Mouse (Mus musculus) heart, embryonic 14.5 days (tissue): Measurements from ENCODE around the gene Ncbp2. TPM values are rescaled to one million over a fixed set of nuclear protein-coding genes. Genes with fewer than 3 reads are reported as not detected.

Source experiments
- ATAC-seq: fragments of 200-750 bp; cut with Nextera tagmentation; 2 replicates; pipeline ENCODE4 v1.8.0; 2017; ENCODE audit warnings: low read depth, moderate TSS enrichment; ENCODE audit not compliant: insufficient number of reproducible peaks, insufficient read depth, low FRiP score
- H3K27ac ChIP-seq, 2 experiments: fragments of 200-500 bp in 1 of 2; fragments of 300-500 bp in 1 of 2; sonication (generic) in 1 of 2; replicated peaks in 1 of 2; 2 replicates each; pipeline ENCODE4 v1.5.1; 2012 to 2014; ENCODE audit warnings: low read depth in 2 of 2, low read length in 2 of 2, control low read depth in 1 of 2, mild to moderate bottlenecking in 1 of 2, mixed read lengths in 1 of 2; ENCODE audit not compliant: control insufficient read depth in 1 of 2, insufficient read depth in 1 of 2
- H3K27me3 ChIP-seq: fragments of 300-500 bp; sonication (generic); 2 replicates; pipeline ENCODE4 v1.6.1; 2014; ENCODE audit warnings: mild to moderate bottlenecking, low read length, control low read depth; ENCODE audit not compliant: control insufficient read depth, insufficient read depth
- H3K36me3 ChIP-seq: fragments of 300-500 bp; sonication (generic); 2 replicates; pipeline ENCODE4 v1.6.1; 2014; ENCODE audit warnings: mild to moderate bottlenecking, control low read depth, low read length, mixed read lengths; ENCODE audit not compliant: control insufficient read depth, insufficient read depth
- H3K4me1 ChIP-seq, 2 experiments: fragments of 200-500 bp in 1 of 2; fragments of 300-500 bp in 1 of 2; sonication (generic) in 1 of 2; 2 replicates each; pipeline ENCODE4 v1.6.1; 2012 to 2014; ENCODE audit warnings: low read length in 2 of 2, control low read depth in 1 of 2, mixed read lengths in 1 of 2; ENCODE audit not compliant: control insufficient read depth in 2 of 2, insufficient read depth in 2 of 2
- H3K4me2 ChIP-seq: fragments of 300-500 bp; sonication (generic); 2 replicates; pipeline ENCODE4 v1.6.1; 2014; ENCODE audit warnings: mild to moderate bottlenecking, low read length
- H3K4me3 ChIP-seq, 2 experiments: fragments of 200-500 bp in 1 of 2; fragments of 300-500 bp in 1 of 2; sonication (generic) in 1 of 2; 2 replicates each; pipeline ENCODE4 v1.5.1; 2012 to 2014; ENCODE audit warnings: low read length in 2 of 2, mild to moderate bottlenecking in 2 of 2, control low read depth in 1 of 2, low read depth in 1 of 2, moderate library complexity in 1 of 2; ENCODE audit not compliant: control insufficient read depth in 1 of 2, insufficient read depth in 1 of 2
- H3K9ac ChIP-seq: fragments of 300-500 bp; sonication (generic); 2 replicates; pipeline ENCODE4 v1.6.1; 2014; ENCODE audit warnings: mild to moderate bottlenecking, low read length
- H3K9me3 ChIP-seq: fragments of 300-500 bp; sonication (generic); 2 replicates; pipeline ENCODE4 v1.6.1; 2016; ENCODE audit warnings: low read length, control low read depth; ENCODE audit not compliant: control insufficient read depth
- WGBS: fragments of 180-500 bp; shearing (Covaris S2); extraction: QIAGEN DNeasy Blood & Tissue Kit; methylation state at CpG from one replicate; pipeline ENCODE4 v1.1.7; 2014; 5-methylcytosine and 5-hydroxymethylcytosine counted together
- polyA plus RNA-seq: library from polyadenylated mRNA; unstranded; fragments of >200 nt; fragmentation: Nextera tagmentation; extraction: Ambion mirVana; gene quantifications from 2 replicates; pipeline ENCODE4 v1.2.1, GENCODE M21; 2014

The Ncbp2 gene
- polyA plus RNA-seq, 1 experiment from 2014 or later = 69.9 TPM

DNA sequence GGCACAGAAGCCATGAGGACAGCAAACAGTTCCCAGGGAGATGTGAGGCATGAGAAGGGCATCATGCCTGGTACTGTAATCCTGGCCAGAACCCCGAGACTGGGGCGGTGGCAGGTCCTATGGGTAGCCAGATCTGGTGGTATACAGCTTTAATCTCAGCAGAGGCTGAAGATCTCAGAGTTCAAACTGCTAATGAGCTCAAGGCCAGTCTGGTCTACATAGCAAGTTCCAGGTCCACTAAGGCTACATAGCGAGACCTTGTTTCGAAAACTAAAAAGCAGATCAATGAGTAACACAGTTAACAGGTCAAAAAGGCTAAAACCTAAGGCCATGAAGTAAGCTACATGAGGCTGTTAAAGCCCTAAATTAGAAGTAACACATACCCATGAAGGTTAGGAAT is 44.9 kb downstream of the Ncbp2 start:
- H3K4me3 ChIP-seq = no peak overlapping the region
- no peak overlapping the region for H3K9ac ChIP-seq
- no peaks in the 10 kb centered on the region for H3K27me3 ChIP-seq
- H3K4me1 ChIP-seq = no peaks in the 10 kb centered on the region
- H3K9me3 ChIP-seq = no peaks in the 10 kb centered on the region
- no peak for ATAC-seq
- 94% methylated on average over 4 of the region's 4 CpGs for WGBS
- no peak overlapping the region for H3K27ac ChIP-seq
- H3K36me3 ChIP-seq = peaks cover 21% of the 10 kb centered on the region
- H3K4me2 ChIP-seq = no peak overlapping the region

DNA sequence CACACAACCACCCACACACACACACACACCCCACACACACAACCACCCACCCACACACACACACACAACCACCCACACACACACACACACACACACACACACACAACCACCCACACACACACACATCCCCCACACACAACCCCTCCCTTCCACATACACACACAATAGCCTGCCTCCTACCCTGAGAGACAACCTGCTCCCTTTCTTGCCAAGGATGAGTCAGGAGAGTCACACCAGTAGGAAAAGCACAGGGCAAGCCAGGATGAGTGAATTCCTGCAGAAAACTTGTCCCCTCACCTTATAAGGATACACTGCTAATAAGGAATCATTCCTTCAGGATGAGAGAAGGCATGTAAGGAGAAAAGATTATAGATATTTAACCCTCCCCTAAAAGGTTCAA is 45.6 kb downstream of the Ncbp2 start:
- no peak overlapping the region for H3K4me2 ChIP-seq
- no peaks in the 10 kb centered on the region for H3K27me3 ChIP-seq

DNA sequence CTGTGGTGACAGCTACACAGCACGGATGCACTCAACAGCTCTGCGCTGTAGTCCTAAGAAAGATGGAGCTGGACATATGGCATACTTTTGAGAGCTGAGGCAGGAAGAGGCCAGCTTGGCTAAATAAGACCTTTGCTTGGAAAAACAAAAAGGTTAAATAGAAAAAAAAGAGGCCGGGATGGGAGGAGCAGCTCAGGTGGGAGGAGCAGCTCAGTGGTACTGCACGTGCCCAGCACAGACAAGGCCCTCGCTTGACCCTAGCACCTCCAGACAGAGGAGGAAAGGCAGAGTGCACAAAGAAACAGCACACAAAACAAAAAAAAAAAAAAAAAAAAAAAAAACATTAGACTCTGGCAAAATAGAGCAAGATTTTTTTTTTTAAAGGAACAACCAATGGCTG is 48.1 kb downstream of the Ncbp2 start:
- H3K9me3 ChIP-seq = no peaks in the 10 kb centered on the region
- ATAC-seq = no peak
- H3K27ac ChIP-seq = no peak overlapping the region
- H3K27me3 ChIP-seq = no peaks in the 10 kb centered on the region
- no peaks in the 10 kb centered on the region for H3K4me1 ChIP-seq
- H3K4me3 ChIP-seq = no peak overlapping the region
- H3K36me3 ChIP-seq = peaks cover 8% of the 10 kb centered on the region; the same call in 1 of the 2 replicates
- WGBS = 82% methylated on average over 5 of the region's 5 CpGs
- H3K9ac ChIP-seq = no peak overlapping the region
- no peak overlapping the region for H3K4me2 ChIP-seq

More for the DNA sequence above, 45.6 kb downstream of the Ncbp2 start:
- Histone ChIP-seq H3K36me3 (peaks cover 13% of the 10 kb centered on the region), H3K9ac (no peak overlapping the region), H3K9me3 (no peaks in the 10 kb centered on the region), H3K4me1 (no peaks in the 10 kb centered on the region), H3K4me3 (no peak overlapping the region), H3K27ac (no peak overlapping the region)
- ATAC-seq = no peak

DNA sequence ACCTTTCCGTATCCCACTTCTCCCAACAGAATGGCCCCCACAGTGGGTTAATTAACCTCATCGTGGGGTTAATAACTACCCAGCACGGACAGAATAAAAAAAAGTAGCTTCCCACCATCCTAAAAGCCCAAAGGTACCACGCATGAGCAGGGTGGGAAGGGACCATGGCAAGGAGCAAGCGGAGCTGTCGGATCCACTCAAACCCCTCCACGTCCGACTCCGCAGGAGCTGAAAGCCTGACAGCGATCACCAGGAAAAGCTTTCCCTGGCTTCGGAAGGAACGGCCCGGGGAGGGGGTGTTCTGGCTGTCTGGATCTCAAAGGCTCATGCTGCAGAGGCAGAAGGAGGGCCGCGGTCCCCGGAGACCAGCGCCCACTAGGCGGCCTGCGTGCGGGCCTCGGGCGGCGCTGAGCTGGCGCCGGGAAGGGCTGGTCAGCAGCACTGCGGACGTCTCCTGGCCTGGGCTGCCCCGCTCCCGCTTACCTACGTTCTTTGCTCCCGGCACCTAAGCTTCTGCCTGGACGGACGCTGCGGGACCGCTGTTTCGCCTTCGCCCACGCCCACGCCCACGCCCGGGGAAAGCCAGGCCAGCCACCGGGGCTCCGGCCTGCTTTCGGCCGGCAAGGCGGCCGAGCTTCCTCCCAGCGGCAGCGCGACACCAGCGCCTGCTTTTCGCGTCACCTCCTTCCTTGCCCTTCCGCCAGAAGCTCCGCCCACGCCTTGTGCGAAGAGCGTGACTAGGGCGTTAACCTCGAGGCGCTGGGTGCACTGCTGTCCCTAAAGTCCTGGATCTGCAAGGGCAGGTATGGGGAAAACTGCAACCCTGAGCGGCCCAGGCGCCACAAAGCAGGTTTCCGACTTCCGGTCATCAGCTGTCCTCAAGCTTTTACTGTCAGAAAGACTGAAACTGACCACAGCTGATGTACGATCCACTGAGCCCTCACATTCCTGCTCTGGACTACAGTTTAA is 54.5 kb downstream of the Ncbp2 start, which contains the start of gene Senp5:
Senp5 (minus strand) TSS at position 779 of the 969 bp plus-strand sequence.
- Histone ChIP-seq H3K9ac (peak within 1 kb of the TSS; percentile 86), H3K9me3 (no peaks in the 10 kb centered on the region)

DNA sequence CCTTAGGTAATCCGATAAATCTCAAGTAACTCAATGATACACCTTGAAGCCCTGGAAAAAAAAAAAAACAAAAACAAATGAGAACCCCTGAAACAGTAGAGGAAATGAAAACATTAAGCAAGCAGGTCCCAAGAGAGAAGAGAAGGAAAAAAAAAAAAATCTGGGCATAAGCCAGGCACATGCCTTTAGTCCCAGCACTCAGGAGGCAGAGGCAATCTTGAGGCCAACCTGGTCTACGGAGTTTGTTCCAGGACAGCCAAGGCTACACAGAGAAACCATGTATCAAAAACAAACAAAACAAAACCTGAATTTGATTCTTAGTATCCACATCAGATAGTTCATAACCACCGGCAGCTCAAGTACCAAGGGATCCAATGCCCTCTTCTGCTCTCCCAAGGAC is 56.4 kb downstream of the Ncbp2 start:
- peaks cover 2 to 8% of the 10 kb centered on the region in 2 experiments for H3K4me1 ChIP-seq
- WGBS = 90% methylated on average over 3 of the region's 3 CpGs
- no peak overlapping the region for H3K4me2 ChIP-seq
- no peak overlapping the region for H3K4me3 ChIP-seq
- no peak for ATAC-seq
- H3K9me3 ChIP-seq = no peaks in the 10 kb centered on the region
- H3K27me3 ChIP-seq = no peaks in the 10 kb centered on the region
- H3K27ac ChIP-seq = no peak overlapping the region
- 0 out of 2 replicates have a peak, but pooled peaks cover 4% of the 10 kb centered on the region for H3K36me3 ChIP-seq
- no peak overlapping the region for H3K9ac ChIP-seq

More for the DNA sequence above, 54.5 kb downstream of the Ncbp2 start, which contains the start of gene Senp5:
- ATAC-seq = peak; percentile 89
- peaks cover 2 to 8% of the 10 kb centered on the region in 2 experiments for H3K4me1 ChIP-seq
- 0 out of 2 replicates have a peak, but pooled peaks cover 8% of the 10 kb centered on the region for H3K36me3 ChIP-seq
- WGBS = 2% methylated on average over 60 of the region's 66 CpGs
- peak within 1 kb of the TSS; percentile 67 to 85 for H3K4me3 ChIP-seq
- H3K27ac ChIP-seq = peak within 1 kb of the TSS; percentile 69 to 71
- no peaks in the 10 kb centered on the region for H3K27me3 ChIP-seq
- peak within 1 kb of the TSS; percentile 84 for H3K4me2 ChIP-seq

DNA sequence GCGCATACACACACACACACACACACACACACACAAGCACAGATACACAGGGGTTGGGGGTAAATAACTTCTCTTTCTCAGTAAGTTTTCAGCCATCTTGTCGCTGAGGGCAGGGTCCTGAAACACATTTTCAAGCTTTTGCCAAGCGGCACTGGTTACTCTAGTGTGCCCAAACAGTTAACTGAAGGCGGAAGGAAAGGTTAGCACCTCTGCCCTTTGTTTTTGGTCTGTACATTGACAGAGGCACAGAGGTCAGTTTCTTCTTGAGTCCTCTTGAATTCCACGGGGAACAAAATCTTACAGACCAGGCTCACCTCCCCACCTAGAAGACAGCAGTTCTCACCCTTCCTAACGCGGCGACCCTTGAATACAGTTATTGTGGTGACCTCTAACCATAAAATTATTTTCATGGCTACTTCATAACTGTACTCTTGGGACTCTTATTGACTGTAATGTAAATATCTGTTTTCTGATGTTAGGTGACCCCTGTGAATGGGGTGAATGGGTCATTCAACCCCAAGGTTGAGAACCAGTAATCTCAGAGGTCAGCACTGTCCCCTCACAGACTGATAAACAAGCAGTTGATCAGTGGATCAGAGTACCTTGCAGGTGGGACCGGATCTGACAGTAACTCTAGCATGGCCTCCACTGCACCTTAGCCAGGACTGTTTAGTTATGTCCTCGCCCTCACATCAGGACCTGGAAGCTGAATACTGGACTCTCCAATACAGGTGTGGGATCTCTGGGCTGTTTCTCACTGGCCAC is 60.4 kb downstream of the Ncbp2 start:
- Histone ChIP-seq H3K27ac (no peak overlapping the region), H3K36me3 (0 out of 2 replicates have a peak, but pooled peaks cover 3% of the 10 kb centered on the region), H3K9me3 (no peaks in the 10 kb centered on the region), H3K27me3 (no peaks in the 10 kb centered on the region), H3K4me1 (no peaks in the 10 kb centered on the region), H3K4me2 (no peak overlapping the region), H3K4me3 (no peak overlapping the region), H3K9ac (no peak overlapping the region)
- ATAC-seq = no peak
- WGBS = 75% methylated on average over 10 of the region's 10 CpGs

DNA sequence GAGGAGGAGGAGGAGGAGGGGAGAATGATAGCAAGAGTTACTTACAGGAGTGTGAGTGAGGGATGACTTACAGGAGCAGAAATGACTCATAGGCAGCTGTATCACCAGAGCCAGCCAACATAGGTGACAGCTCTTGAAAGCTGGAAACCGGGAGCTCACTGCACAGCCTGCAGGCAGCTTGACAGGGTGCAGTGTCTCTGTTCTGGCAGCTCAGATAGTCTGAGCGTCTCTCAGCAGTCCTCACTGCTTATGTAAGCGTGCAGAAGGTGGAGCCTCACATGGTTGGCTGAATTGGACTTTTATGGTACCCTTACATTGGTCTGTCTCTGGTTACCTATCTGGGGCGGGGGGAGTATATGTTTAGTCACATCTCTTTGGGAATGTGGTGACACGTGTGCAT is 61.6 kb downstream of the Ncbp2 start:
- ATAC-seq = no peak

More for the DNA sequence above, 61.6 kb downstream of the Ncbp2 start:
- Histone ChIP-seq H3K27me3 (no peaks in the 10 kb centered on the region), H3K4me2 (no peak overlapping the region), H3K27ac (no peak overlapping the region), H3K4me3 (no peak overlapping the region), H3K9ac (no peak overlapping the region), H3K4me1 (no peaks in the 10 kb centered on the region), H3K9me3 (no peaks in the 10 kb centered on the region), H3K36me3 (peaks cover 8% of the 10 kb centered on the region; the same call in 1 of the 2 replicates)
- 28% methylated on average over 5 of the region's 5 CpGs for WGBS
